Mouse (Mus musculus) right cerebral cortex, postnatal 4 days (tissue): Measurements from ENCODE around the gene Lpar1.

ENCODE experiments used
- DNase-seq: peaks from one replicate; pipeline ENCODE4 v3.0.0-alpha.2; 2022

The Lpar1 gene

GRCm38 (mm10) chr4:58553631-58554358, at the start of gene Lpar1:
TSS of gene Lpar1 (minus strand) at chr4:58553898.
- peak; percentile 10 for DNase-seq

GRCm38 (mm10) chr4:58585942-58586341, 32.2 kb upstream of the Lpar1 start:
- DNase-seq: no peak

GRCm38 (mm10) chr4:58581191-58581590, 27.5 kb upstream of the Lpar1 start:
- DNase-seq: no peak

- DNase-seq: no peak
Measured at GRCm38 (mm10) chr4:58580516-58580915, 26.8 kb upstream of the Lpar1 start.

GRCm38 (mm10) chr4:58580098-58580497, 26.4 kb upstream of the Lpar1 start:
- DNase-seq: no peak

DNA sequence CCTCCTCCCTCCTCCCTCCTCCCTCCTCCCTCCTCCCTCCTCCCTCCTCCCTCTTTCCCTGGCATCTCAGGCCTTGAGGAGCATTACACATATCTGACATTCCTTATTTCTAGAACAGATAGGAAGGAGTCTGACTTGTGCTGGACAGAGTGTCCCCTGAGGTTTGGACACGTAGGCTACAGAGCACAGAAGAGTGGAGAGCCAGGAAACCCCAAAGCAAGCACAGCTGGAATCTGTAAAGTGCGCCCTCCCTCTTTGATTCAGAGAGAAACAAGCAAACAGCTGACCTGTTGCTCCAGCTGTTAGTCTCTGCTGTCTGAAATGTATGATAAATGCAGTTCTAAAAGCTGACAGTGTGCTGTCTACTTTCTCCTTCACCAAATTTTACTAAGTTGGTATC, 24.8 kb upstream of the Lpar1 start:
- DNase-seq: no peak

DNA sequence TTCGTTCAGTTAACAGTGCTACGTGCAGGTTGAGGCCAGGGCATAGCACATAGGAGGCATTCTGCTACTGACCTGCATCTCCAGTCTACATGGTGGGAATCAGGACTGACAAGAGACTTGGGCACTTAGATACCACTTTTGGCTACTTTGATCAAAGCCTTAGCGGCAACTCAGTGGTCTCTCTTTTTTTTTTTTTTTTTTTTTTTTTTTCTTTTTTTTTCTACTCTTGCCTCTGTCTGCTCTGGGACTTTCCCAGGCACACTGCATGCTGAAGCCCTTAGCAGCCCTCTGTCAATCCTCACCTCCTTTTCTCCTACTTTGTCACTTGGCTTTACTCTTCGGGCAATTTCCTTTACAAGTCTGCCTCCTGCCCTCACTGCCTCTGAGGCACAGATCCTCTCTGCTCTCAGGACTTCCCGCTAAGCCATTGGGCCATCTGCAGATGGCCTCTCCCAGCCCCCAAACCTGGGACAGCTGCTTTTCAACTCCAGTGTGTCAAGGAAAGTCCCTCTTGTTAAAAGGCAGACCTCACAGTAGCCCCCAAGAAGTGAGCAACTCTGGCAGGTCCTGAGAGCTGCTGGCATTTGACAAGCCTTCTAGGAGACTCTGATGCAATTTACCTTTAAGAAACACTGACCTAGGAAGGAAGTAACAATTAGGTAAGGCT, 23.8 kb upstream of the Lpar1 start:
- DNase-seq: no peak

- DNase-seq: no peak
Measured at GRCm38 (mm10) chr4:58575831-58576230, 22.1 kb upstream of the Lpar1 start.

GRCm38 (mm10) chr4:58574024-58574423, 20.3 kb upstream of the Lpar1 start:
- DNase-seq: no peak

- DNase-seq: no peak
Measured at GRCm38 (mm10) chr4:58572446-58572845, 18.7 kb upstream of the Lpar1 start.

DNA sequence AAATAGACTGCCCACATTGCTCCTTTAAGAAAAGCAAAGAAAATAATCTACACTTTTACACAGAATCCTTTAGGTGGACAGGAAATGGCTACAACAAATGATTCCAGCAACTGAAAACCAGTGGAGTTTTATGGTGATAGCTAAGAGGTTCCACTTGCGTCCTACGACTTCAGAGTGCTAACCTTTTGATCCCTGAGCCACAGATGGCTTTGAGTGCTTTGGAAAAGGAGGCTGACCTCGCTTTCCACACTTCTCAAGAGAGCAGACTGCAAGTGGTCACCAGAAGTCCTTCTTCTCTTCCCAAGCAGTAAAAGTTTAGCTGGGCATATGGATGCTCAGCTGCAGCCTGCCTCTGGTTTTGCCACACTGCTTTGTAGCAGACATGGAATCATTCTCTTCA, 18.0 kb upstream of the Lpar1 start:
- DNase-seq: no peak

GRCm38 (mm10) chr4:58571232-58571631, 17.5 kb upstream of the Lpar1 start:
- DNase-seq: no peak

DNA sequence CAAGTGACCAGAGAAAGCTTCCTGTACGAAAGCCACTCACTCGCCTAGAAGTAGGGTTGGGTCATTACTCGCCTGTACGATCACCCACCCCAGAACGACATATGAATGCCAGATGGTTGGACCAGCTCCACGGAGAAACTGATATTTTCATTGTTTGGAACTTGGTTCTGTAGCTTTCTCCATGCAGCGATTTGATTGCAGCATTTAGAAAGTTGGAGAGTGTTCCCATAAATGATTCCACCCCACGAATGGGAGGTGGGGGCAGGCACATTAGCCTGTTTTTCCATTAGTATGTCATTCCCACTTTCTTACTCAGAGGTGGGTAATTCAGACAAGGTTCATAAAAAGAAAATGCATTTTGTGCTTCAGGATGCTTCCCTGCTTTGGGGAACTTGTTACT, 14.8 kb upstream of the Lpar1 start:
- no peak for DNase-seq

DNA sequence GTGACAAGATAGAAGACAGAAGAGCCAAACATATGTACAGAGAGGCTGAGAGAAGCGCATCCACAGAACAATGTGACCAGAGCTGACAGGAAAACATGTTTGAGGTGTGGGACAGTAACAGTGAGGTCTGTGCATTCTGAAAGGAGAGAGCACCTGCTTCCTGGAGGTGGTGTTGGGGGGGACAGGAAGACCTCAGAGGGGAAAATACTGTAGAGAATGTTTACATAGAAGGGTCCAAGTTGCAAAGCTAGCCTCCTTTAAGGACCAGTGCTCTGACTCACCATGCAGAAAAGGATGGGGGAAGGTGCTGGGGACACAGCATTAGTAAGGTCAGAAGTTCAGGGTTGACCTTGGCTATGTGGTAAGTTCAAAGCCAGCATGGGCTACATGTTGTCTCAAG, 9.1 kb upstream of the Lpar1 start:
- DNase-seq: no peak

DNA sequence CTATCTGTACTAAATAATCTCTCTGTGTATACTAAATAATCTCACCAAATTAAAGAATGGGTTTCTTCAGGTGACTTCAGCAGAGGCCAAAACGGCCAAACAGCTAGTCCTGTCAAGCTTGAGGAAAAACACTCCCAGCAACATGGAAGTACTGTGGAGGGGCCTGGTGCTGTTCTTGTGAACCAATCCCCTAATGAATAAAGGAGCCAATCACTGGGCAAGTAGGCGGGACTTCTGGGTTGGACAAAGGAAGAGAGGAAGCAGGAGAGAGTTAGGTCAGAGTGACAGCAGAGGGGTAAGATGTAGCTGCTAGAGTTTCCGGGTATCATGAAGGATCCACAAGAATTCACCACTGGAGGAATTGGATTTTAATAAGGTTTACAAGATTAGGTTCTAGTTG, 3.3 kb upstream of the Lpar1 start:
- no peak for DNase-seq

- no peak for DNase-seq
Measured at GRCm38 (mm10) chr4:58554359-58554838, 701 bp upstream of the Lpar1 start.

GRCm38 (mm10) chr4:58552731-58553630, 717 bp downstream of the Lpar1 start:
- DNase-seq: peak; percentile 67

DNA sequence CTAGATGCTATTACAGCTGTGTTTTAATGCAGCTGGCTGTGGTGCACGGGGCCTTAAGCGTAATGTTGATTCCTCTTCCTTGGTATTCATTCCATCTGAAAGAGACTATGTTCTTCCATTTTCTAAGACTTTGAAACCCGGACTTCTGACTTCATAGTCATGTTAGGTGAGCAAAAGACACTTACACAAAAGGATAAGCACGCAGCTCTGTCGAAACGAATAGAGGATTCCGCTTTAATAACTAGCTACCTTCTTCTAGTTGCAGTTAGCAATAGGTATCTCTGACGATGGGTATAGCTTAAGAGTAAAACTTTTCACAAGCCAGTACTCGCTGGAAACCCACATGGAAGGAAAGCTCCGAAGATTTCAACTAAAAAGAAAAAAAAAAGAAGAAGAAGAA, 1.5 kb downstream of the Lpar1 start:
- no peak for DNase-seq

- DNase-seq: peak; percentile 67
Measured at GRCm38 (mm10) chr4:58551820-58552219, 1.9 kb downstream of the Lpar1 start.

GRCm38 (mm10) chr4:58547725-58548124, 6.0 kb downstream of the Lpar1 start:
- no peak for DNase-seq

DNA sequence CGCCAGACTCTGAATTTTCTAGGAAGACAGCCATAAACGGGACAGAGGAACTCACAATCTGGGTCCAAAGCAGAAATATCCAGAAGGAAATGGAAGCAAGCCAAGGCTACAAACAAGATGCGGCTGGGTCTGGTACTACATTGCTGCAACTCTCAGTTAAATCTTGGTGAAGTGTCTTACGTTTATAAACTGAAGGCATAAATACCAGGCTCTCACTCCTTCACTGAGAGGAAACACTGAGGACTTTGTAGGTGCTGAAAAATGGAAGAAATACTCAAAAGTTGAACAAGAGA, 6.5 kb downstream of the Lpar1 start:
- DNase-seq: no peak

GRCm38 (mm10) chr4:58546441-58547272, 7.0 kb downstream of the Lpar1 start:
- DNase-seq: no peak
